Mouse (Mus musculus) stomach, adult 2 months (tissue): ENCODE results near the gene Emid1. TPM values are rescaled to one million over a fixed set of nuclear protein-coding genes. Genes with fewer than 3 reads are reported as not detected.

Experiments used
- polyA plus RNA-seq: library from polyadenylated mRNA; depleted of rRNA; stranded (reverse); fragments of >200 nt; gene quantifications from 2 replicates; pipeline ENCODE4 v1.2.3, GENCODE M21; 2012; rRNA removed

Gene Emid1
- 16.8 and 34.5 TPM in 2 replicates for polyA plus RNA-seq

GRCm38 (mm10) chr11:5151680-5152337 is at the start of gene Emid1:
Emid1 (minus strand) TSS chr11:5152257.

DNA sequence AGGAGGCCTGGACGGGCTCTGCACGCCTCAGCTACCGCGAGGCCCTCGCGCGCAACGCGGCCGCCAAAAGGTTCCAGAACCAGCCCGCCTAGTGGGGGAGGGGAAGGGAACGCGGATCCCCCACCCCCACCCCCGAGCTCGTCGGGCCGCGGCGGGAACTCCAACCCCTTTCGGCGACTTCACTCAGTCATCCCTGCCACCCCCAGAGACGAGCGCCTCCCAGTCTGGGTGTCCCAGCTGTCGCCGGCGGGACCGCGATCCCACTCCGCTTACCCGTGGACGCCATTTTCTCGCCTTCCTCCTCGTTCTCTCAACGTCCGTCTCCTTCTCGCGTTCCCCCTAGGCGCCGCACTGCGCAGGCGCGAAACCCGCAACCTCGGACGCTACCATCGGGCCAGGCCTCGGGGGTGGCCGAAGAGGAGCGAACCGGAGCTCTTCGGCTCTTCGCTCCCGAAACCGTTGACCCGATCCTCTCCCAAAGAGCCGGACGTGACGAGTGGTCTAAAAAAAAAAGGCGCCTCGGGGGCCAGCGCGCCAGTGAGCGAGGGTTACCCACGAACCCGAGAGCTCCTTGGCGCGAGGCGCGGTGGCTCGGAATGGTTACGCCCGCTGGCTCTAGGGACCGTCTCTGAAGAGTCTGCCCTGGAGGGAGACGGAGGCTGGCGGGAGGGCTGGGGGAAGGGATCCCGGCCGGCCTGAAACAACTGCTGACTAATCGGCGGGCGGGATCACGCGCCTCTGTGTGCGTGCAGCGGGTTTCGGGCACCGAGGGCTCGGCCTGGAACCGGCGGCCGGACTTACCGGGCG is 53.1 kb downstream of the Emid1 start, which contains the start of the genes Rhbdd3 and Ewsr1:
TSS of gene Rhbdd3 (plus strand) at position 191 of the 807 bp plus-strand sequence.
TSS of gene Ewsr1 (minus strand) at position 531 of the 807 bp plus-strand sequence.

DNA sequence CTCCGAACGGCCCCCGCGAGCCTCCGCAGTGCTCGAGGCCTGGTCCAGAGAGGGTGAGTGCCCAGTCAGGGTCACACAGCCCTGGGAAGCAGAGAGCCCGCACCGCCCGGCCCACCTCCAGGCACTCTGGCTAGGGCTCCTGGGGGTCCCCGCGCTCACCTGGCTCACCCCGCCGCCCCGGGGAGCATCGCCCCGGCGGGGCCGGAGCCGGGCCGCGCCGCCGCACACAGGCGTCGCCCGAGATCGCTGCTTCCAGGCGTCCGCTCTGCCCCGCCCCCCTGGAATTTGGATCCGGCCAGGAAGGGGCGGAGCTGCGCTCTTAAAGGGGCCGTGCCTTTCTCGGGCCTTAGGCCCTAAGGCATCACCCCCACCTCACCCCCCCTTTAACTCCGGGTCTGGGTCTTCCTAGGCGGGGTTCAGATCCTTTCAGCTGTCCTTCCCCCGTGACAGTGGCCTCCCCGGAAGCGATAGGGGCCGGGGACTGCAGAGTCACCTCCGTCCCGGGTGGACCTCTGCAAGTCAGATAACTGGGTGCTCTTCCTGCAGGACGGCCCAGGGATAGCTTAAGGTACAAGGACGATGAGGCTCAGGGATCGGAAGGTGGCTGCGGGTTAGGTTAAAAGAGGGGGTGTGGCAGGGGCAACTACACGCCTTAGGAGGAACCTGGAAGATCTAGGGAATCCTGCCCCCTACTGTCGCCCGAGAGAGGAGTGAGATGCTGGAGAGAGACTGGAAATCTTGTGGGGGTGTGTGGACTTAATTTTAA is 86.8 kb downstream of the Emid1 start, which contains the start of gene Gas2l1:
TSS of gene Gas2l1 (minus strand) at position 272 of the 766 bp plus-strand sequence.

GRCm38 (mm10) chr11:5057856-5058641 is 94.0 kb downstream of the Emid1 start, which contains the start of gene Rasl10a:
Rasl10a (plus strand) TSS chr11:5058128.

Other genes with a start within 250 kb of the Emid1 start
- gene Nefh, start 204.2 kb downstream of the Emid1 start, polyA plus RNA-seq: 0.09 and 0.18 TPM in 2 replicates
- 40.9 and 46.0 TPM in 2 replicates for gene Ap1b1, start 165.4 kb downstream of the Emid1 start, polyA plus RNA-seq
- 2.4 and 3.1 TPM in 2 replicates for gene Rasl10a, start 94.1 kb downstream of the Emid1 start, polyA plus RNA-seq
- gene Gas2l1, start 86.9 kb downstream of the Emid1 start, polyA plus RNA-seq: 40.6 and 57.2 TPM in 2 replicates
- gene Rhbdd3, start 53.3 kb downstream of the Emid1 start, polyA plus RNA-seq: 10.2 and 13.8 TPM in 2 replicates
- 190 and 221 TPM in 2 replicates for gene Ewsr1, start 53.0 kb downstream of the Emid1 start, polyA plus RNA-seq
- gene Kremen1, start 109.3 kb upstream of the Emid1 start, polyA plus RNA-seq: 11.8 and 12.7 TPM in 2 replicates